Mouse (Mus musculus): Measurements from ENCODE around the gene Sh3d19.
"Not testable (repeated sequence)": the region's sequence is repeated elsewhere in the genome, so short reads cannot be mapped to it uniquely, and the experiment has no call there.

The Sh3d19 gene

GRCm38 (mm10) chr3:85974451-85974850, 3.5 kb downstream of the Sh3d19 start:
- CTCF ChIA-PET = no interaction called here

- CTCF ChIA-PET = no interaction called here
Measured at GRCm38 (mm10) chr3:85980036-85980435, 9.1 kb downstream of the Sh3d19 start.

DNA sequence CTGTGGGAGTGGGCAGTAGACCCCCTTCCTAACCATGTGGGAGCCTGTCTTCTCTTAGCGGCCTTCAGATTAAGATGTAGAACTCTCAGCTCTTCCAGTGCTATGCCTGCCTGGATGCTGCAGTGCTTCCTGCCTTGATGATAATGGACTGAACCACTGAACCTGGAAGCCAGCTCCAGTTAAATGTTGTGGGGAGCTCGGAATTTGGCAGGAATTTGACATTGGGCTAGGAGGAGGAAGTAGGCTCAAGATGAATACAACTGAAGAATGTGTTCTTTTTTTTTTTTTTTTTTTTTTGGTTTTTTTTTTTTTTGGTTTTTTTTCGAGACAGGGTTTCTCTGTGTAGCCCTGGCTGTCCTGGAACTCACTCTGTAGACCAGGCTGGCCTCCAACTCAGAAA, 10.9 kb downstream of the Sh3d19 start:
- CTCF ChIA-PET = not testable (repeated sequence)

- CTCF ChIA-PET = no interaction called here
Measured at GRCm38 (mm10) chr3:85984537-85984936, 13.6 kb downstream of the Sh3d19 start.

GRCm38 (mm10) chr3:85987225-85987624, 16.3 kb downstream of the Sh3d19 start:
- CTCF ChIA-PET = no interaction called here

- CTCF ChIA-PET = no interaction called here
Measured at GRCm38 (mm10) chr3:85991140-85991801, 20.4 kb downstream of the Sh3d19 start.

- CTCF ChIA-PET = no interaction called here
Measured at GRCm38 (mm10) chr3:85991802-85992156, 20.9 kb downstream of the Sh3d19 start.

- CTCF ChIA-PET = no interaction called here
Measured at GRCm38 (mm10) chr3:85993744-85994143, 22.8 kb downstream of the Sh3d19 start.

DNA sequence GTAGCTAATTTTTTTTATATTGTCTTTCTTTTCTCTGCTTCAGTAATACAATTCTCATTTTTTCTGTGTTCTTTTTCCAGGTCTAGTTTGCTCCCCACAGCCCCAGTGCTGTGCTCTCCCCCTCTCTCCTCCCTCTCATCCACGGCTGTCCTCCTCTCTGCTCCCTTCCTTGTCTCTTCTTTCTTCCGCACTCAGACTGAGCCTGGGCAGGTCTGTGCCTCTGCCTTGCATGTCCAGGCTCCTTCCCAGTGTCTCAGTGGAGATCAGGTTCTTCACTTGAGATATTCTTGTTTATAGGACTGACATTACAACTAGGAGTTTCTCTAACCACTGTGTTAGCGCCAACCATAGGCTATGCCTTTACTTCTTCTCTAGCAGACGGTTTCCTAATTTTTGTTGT, 23.7 kb downstream of the Sh3d19 start:
- CTCF ChIA-PET = no interaction called here

DNA sequence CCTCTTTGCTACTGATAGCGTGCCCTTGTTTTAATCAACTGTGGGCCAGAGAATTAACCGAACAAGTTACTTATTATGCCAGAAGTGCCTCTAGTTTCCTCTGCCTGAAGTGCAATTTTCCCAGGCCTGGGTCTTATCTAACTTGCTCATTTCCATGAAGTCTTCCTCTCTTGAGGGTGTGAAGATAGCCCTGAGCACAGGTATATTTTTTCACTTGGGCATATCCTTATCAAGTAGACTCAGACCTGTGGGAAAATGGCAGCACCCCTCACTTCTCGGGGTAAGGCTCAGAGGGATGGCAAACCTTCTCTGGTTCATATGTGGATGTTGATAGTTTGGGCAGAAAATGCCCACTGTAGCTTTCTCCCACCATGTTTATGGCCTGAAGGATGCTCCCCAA, 30.4 kb downstream of the Sh3d19 start:
- CTCF ChIA-PET = no interaction called here

- CTCF ChIA-PET = no interaction called here
Measured at GRCm38 (mm10) chr3:86002423-86002822, 31.5 kb downstream of the Sh3d19 start, which contains the start of gene Prss48. Gene Prss48, minus strand, starts transcription at chr3:86002491.

GRCm38 (mm10) chr3:86002940-86003339, 32.0 kb downstream of the Sh3d19 start:
- CTCF ChIA-PET = interaction anchor here (0.5 kb wide), 1 partner anchor 1628 kb away, joined by 4 read pairs; no protein-coding TSS in a partner anchor

- CTCF ChIA-PET = no interaction called here
Measured at GRCm38 (mm10) chr3:86004751-86005150, 33.8 kb downstream of the Sh3d19 start.

DNA sequence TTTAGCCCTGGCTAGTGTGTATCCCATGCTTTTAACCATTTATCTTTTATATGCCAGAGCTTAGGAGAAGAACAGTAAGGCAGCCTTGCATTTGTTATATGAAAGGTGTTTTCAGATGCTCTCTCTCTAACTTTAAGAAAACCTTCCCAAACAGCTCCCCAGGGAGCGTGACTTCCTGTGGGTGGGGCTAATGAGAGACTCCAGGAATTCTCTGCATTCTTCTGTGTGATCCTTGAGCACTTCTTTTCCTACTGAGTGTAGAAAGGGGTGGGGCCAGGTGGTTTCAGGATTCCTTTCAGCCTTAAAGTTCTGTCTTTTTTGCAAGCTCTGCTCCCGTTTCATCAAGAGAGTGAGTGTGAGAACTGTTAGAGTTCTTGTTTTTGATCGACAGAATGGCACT, 39.7 kb downstream of the Sh3d19 start:
- CTCF ChIA-PET = no interaction called here

- CTCF ChIA-PET = no interaction called here
Measured at GRCm38 (mm10) chr3:86011373-86011772, 40.5 kb downstream of the Sh3d19 start.

DNA sequence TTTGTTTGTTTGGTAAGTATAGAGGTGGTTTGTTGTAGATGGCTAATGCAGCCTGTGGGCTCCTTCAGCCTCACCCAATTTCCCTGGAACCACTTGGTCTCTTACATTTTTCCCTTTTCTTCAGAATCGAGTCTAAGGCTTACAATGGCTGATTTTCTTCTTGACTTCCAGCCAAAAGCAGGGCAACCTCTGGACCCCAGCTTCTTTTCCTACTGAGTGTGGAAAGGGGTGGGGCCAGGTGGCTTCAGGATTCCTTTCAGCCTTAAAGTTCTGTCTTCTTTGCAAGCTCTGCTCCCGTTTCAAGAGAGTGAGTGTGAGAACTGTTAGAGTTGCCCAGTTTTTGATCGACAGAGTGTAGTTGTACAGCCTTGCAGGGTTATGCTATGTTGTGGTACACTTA, 40.9 kb downstream of the Sh3d19 start:
- CTCF ChIA-PET = no interaction called here

DNA sequence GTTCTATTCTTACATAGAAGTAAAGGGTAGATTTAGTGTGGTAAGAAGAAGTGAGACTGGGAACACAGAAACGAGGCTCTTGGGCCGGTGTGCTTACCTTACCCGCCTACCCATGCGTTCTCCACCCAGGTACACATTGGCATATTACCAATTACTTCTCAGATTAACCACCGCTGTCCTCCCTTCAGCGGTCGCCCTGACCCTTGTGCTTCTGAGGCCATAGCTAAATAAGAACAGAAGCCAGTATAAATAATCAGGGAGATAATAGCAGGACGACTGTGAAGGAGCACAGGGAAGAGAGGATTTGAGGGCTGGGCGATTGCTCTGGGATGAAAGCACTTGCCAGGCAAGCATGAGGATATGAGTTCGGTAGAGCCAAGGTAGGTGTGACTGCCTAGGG, 42.9 kb downstream of the Sh3d19 start:
- CTCF ChIA-PET = no interaction called here

DNA sequence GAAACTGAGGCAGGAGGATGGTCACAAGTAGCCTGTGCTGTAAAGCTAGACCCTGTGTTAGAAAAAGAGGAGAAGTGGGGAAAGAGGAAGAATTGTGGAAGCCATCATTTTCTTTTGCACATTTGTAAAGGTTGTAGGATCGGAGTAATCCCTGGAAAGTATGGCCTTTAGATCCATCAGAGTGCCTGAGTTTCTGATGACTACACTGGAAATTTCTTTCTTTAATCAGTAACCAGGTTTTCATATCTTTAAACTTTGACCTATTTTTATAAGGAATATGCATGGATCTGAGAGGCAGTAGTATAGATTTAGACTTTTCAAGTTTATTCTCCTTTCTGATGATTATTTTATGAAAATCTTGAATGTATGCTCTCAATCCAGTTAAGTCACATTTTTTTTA, 46.1 kb downstream of the Sh3d19 start:
- CTCF ChIA-PET = no interaction called here

DNA sequence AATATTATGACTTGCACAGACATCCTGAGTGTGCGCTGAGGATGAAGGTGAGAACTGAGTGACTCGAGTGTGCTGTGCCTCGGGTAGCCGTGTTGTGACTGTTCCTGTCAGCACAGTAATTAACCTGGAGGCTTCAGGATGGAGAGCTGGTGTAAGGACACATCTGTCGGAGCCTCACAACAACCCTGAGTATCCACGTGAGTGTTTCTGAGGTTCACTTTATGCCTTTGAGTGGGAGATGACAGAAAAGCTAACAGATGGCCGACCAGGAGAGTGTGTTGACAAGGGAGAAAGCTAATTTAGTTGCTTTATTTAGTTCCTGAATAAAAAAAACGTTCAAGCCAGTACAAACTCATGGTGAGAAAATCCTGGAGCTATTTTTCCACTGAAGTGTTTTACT, 46.6 kb downstream of the Sh3d19 start:
- CTCF ChIA-PET = no interaction called here

- CTCF ChIA-PET = no interaction called here
Measured at GRCm38 (mm10) chr3:86020921-86021650, 50.2 kb downstream of the Sh3d19 start.

DNA sequence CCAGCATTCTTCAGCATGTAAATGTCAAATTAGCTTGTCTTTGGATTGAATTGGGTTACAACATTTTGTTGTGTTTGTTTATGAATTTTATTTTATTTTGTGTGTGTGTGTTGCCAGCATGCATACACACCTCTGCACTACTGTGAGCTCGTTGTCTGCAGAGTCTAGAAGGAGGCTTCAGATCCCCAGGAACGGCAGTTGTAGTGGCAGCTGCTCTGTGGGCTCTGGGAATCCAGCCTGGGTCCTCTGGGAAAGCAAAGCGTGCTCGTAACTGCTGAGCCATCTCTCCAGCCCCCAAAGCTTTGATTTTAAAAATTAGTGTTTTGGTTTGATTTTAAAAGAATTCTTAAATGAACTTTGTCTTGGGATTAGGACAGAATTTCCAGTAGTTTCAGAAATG, 50.7 kb downstream of the Sh3d19 start:
- CTCF ChIA-PET = no interaction called here

DNA sequence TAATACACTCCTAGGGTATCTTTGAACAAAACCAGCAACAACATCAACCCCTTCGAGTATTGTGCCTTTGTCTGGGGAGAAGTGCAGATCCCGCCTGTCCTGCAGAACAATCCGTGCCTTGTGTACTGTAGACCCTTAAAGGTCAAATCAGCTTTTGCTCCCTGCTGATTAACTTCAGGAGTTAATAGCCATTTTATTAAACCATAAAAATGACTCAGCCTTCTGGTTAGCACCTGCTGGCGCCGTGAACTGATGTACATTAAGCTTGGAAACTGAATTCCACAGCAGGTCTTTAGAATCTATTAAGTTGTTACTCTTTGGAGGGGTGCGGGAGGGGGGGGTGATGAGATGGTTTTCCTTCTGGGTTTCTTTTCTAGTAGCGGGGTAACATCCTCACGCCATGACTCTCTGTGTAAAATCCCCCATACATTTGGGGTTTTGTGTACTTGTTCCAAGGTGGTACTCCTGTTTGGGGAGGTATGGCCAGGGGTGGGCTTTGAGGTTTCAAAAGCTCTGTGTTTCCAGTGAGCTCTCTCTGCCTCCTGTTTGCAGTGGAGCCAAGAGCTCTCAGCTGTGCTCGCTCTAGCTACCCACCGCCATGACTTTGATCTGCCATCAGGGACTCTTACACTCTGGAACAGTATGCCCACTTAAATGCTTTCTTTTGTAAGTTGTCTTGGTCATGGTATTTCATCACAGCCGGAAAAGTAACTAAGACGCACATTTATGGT, 53.3 kb downstream of the Sh3d19 start:
- CTCF ChIA-PET = interaction anchor here (0.6 kb wide), 1 partner anchor 15 kb away, joined by 3 read pairs; no protein-coding TSS in a partner anchor

All from spleen, embryonic (tissue).